Mouse (Mus musculus) hindbrain, postnatal 0 days (tissue): Measurements from ENCODE around the gene Sik1. TPM values are rescaled to one million over a fixed set of nuclear protein-coding genes. Genes with fewer than 3 reads are reported as not detected.

ENCODE experiments used
- ATAC-seq: fragments of 200-750 bp; cut with Nextera tagmentation; 2 replicates; pipeline ENCODE4 v1.8.0; 2017; ENCODE audit warnings: mild to moderate bottlenecking, moderate TSS enrichment, moderate library complexity
- DNase-seq: peaks from one replicate; pipeline ENCODE4 v3.0.0-alpha.2; 2015; ENCODE audit warnings: low spot score
- H3K27ac ChIP-seq: fragments of 300-500 bp; sonication (generic); 2 replicates; pipeline ENCODE4 v1.5.1; 2014; ENCODE audit warnings: mild to moderate bottlenecking
- H3K27me3 ChIP-seq: fragments of 300-500 bp; sonication (generic); 2 replicates; pipeline ENCODE4 v1.6.1; 2014; ENCODE audit warnings: low read length, mixed read lengths; ENCODE audit not compliant: insufficient read depth
- H3K36me3 ChIP-seq: fragments of 300-500 bp; sonication (generic); 2 replicates; pipeline ENCODE4 v1.6.1; 2014; ENCODE audit warnings: low read length, mixed read lengths; ENCODE audit not compliant: insufficient read depth
- H3K4me1 ChIP-seq: fragments of 300-500 bp; sonication (generic); 2 replicates; pipeline ENCODE4 v1.6.1; 2014; ENCODE audit warnings: antibody characterized with exemption, low read length, mixed read lengths; ENCODE audit not compliant: insufficient read depth
- H3K4me2 ChIP-seq: fragments of 300-500 bp; sonication (generic); 2 replicates; pipeline ENCODE4 v1.6.1; 2014; ENCODE audit warnings: low read depth, mild to moderate bottlenecking, low read length, moderate library complexity, mixed read lengths
- H3K4me3 ChIP-seq: fragments of 300-500 bp; sonication (generic); 2 replicates; pipeline ENCODE4 v1.5.1; 2014; ENCODE audit warnings: low read length
- H3K9ac ChIP-seq: fragments of 300-500 bp; sonication (generic); replicated peaks from 2 replicates; pipeline ENCODE4 v1.6.1; 2014; ENCODE audit warnings: mild to moderate bottlenecking, low read length, moderate library complexity, mixed read lengths
- H3K9me3 ChIP-seq: fragments of 300-500 bp; sonication (generic); 2 replicates; pipeline ENCODE4 v1.6.1; 2016; ENCODE audit warnings: low read length, mixed read lengths
- CTCF ChIP-seq: IDR thresholded peaks from 2 replicates; pipeline ENCODE4 v1.5.1; 2016; ENCODE audit warnings: antibody characterized with exemption, control low read depth, low read depth
- WGBS: fragments of 180-500 bp; shearing (Covaris S2); extraction: QIAGEN DNeasy Blood & Tissue Kit; methylation state at CpG from one replicate; pipeline ENCODE4 v1.1.7; 2014; 5-methylcytosine and 5-hydroxymethylcytosine counted together
- polyA plus RNA-seq: library from polyadenylated mRNA; unstranded; fragments of >200 nt; fragmentation: Nextera tagmentation; extraction: Ambion mirVana; gene quantifications from 2 replicates; pipeline ENCODE4 v1.2.1, GENCODE M21; 2015
- total RNA-seq: library from RNA; depleted of rRNA; stranded (reverse); fragments of >200 nt; gene quantifications from 2 replicates; pipeline ENCODE4 v1.2.3, GENCODE M21; 2014

Sik1 gene
- total and polyA plus RNA-seq, 2 experiments from 2014 or later: 18.1 to 39.6 TPM

DNA sequence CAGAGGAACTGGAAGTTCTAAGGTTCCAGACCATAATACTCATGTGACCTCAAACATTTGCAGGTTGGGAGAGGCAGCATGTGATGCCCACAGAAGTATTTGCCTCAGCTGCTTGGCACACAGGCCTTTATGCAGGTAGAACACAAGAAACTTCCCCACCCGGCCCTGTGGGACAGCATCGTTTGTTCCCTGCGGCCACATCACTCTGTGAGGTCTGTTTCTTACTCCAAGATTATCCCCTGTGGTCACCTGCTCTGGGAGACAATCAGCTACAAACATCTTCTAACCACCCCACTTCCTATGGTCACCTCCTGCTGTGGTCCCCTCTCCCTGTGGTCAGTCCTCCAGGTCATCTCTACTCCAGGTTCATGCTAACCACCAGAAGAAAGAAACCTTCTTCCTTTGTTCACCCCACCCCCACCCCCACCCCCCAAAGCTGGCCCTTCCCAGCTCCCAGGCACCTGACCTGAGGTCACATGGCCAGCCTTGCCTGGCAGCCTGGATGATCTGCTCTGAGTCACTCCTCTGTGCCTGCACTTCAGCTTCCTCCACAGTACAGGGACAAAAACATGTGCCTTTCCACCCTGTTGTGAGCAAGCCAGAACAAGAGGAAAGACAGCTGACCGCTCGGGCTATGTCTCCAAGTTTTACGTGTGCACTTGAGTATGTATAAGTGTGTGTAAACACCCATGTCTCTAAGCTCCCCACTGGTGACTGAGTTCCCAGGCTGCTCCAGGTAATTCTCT lies 21.1 kb downstream of the Sik1 start:
- Histone ChIP-seq H3K27ac (no peak overlapping the region), H3K4me2 (no peak overlapping the region), H3K9ac (no peak overlapping the region), H3K4me1 (no peaks in the 10 kb centered on the region), H3K27me3 (no peaks in the 10 kb centered on the region), H3K36me3 (no peaks in the 10 kb centered on the region), H3K9me3 (no peaks in the 10 kb centered on the region), H3K4me3 (no peak overlapping the region)
- no peak for TF ChIP-seq CTCF
- ATAC-seq (no peak), DNase-seq (no peak)
- 86% methylated on average over 6 of the region's 6 CpGs for WGBS

DNA sequence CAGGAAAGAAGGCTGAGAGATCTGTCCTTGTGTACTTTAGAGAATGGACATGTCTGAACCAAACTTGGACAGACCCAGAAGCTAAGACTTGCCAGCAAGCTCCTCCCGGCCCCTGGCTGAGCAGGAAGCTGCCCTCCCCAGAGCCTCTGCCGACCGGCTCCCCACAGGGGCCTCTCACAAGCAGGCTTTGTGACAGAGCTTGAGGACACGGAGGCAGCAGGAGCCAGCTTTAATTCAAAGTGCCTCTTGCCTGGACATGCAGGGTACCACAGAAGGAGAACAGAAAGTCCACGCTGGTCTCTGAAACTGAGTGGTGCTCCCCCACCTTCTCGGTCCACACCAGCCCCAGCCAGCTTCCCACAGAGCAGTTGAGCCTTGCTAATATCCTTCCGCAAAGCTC lies 21.9 kb downstream of the Sik1 start:
- ATAC-seq: peak; percentile 31; the same call in 1 of the 2 replicates
- TF ChIP-seq CTCF: no peak
- no peak overlapping the region for H3K4me2 ChIP-seq
- no peaks in the 10 kb centered on the region for H3K4me1 ChIP-seq
- no peak for DNase-seq
- H3K9me3 ChIP-seq: no peaks in the 10 kb centered on the region
- peak overlapping the region; percentile 32; the same call in 1 of the 2 replicates for H3K27ac ChIP-seq
- WGBS: 31% methylated on average over 7 of the region's 7 CpGs
- H3K27me3 ChIP-seq: no peaks in the 10 kb centered on the region
- H3K36me3 ChIP-seq: no peaks in the 10 kb centered on the region
- H3K4me3 ChIP-seq: no peak overlapping the region
- no peak overlapping the region for H3K9ac ChIP-seq

DNA sequence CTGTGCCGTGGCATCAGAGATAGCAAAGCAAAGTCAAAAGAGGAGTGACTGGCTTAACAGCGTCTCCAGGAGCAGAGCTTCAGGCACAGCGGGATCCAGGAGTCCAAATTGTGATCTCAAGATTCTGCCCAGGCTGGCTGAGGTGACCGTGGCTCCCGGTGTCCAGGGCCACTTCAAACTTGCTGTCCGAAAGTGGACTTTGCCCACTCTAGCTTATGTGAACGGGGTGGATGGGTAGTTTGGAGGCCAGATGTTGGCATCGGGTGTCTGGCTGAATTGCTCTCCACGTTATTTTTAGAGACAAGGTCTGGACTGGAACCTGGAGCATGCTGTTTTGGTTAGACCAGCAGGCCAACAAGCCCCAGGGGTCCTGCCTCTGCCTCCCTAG lies 23.0 kb downstream of the Sik1 start:
- WGBS: 94% methylated on average over 9 of the region's 9 CpGs

DNA sequence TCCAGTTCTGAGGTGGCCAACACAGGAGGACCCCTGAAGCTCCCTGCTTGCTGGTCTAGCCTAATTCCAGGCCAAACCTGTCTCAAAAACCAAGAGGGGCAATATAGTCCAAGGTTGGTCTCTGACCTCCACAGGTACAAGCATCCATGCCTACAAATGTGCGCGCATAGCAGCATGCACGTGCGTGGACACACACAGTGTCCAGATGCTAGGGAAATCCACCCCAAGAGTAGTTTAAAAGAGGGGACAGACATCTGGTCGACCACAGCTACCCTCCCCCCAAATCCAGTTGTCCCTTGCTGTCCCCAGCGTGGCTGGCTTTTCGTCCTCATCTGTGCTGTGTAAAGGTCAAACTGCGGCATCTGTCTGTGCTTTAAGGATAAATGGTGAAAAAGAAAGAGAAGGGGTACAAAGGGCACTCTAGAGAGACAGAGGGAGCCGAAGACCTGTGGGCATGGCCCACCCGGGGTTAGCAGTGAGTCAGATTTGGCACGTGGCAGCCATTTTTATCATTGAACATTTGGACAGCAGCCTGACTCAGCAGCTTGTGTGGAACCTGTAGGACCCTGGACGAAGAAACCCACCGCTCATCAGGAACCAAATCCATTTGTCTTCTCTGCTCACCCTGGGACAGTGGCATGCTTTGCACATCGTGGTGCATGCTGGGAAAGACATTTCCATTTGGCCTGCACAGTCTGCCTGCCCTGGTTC lies 23.6 kb downstream of the Sik1 start:
- Histone ChIP-seq H3K9me3 (no peaks in the 10 kb centered on the region), H3K4me1 (peaks cover 5% of the 10 kb centered on the region), H3K9ac (no peak overlapping the region), H3K4me3 (no peak overlapping the region), H3K36me3 (no peaks in the 10 kb centered on the region), H3K4me2 (no peak overlapping the region), H3K27me3 (no peaks in the 10 kb centered on the region), H3K27ac (no peak overlapping the region)
- 85% methylated on average over 14 of the region's 14 CpGs for WGBS
- TF ChIP-seq CTCF: no peak
- ATAC-seq (no peak), DNase-seq (no peak)

More for the DNA sequence above, 23.0 kb downstream of the Sik1 start:
- Histone ChIP-seq H3K4me1 (peaks cover under 1% of the 10 kb centered on the region; the same call in 1 of the 2 replicates), H3K9me3 (no peaks in the 10 kb centered on the region), H3K9ac (no peak overlapping the region), H3K4me2 (no peak overlapping the region), H3K4me3 (no peak overlapping the region), H3K36me3 (no peaks in the 10 kb centered on the region), H3K27ac (no peak overlapping the region), H3K27me3 (no peaks in the 10 kb centered on the region)
- DNase-seq (no peak), ATAC-seq (no peak)
- TF ChIP-seq CTCF: no peak

DNA sequence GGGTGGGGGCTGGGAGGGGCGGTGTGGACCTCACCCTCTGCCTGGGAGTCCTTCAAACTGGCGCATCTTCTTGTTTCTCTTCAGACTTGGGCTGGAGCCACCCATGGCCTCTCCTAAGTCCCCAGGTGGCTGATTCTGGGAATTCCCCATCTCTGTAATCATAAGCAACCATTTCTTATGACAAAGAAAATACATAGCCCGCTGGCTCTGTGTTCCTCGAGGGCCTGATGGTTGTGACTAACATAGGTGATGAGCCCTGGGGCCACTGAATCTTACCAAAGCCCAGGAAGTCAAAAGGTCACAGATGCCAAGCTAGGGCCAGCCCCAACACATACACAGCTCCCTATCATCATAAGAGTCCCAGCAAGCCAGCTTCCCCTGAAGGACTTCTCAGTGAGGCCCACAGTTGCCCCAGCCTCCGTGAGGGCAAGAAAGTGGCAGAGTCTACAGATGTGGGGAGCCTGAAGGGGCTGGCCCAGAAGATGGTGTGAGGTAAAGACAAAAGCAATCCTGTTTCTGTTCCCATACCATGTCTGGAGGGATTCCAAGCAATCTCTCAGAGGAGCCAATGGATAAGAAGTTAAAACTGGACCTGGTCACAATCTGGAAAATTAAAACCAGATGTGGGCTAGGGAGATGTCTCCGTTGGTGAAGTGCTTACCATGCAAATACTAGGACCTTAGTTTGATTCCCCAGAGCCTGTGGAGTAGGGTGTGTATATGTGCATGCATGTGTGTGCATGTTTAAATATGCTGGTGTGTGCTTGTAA lies 24.3 kb downstream of the Sik1 start:
- Histone ChIP-seq H3K4me3 (no peak overlapping the region), H3K27me3 (no peaks in the 10 kb centered on the region), H3K4me2 (no peak overlapping the region), H3K27ac (no peak overlapping the region), H3K9me3 (no peaks in the 10 kb centered on the region), H3K36me3 (no peaks in the 10 kb centered on the region), H3K9ac (no peak overlapping the region), H3K4me1 (peaks cover 5% of the 10 kb centered on the region)
- whole genome bisulfite sequencing: 79% methylated on average over 6 of the region's 6 CpGs
- no peak for TF ChIP-seq CTCF
- DNase-seq: no peak
- no peak for ATAC-seq

DNA sequence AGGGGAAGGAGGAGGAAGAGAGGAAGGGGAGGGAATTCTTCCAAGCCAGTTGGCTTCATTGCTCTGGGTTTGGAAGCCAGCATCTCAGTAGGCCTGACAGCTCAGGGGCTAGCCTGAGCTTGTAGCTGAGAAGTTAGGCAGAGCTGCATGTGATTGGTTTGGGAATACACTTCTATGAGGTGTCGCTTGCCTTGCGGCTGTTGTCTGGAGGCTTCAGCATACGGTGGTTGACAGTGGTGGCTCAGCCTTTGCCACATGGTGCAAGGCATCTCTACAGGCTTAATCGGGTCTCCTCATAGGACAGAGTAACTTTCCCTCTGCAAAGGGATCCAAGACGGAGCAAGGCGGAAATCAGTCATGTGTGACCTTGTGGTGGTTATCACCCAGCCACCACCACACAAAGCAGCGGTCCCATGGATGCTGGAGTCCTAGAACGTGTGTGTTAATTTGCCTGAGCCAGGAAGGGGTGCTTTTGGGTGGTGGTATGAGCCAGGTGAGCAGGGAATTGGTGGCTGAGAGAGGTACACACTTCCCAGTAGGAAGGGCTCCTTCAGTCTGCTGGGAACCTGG lies 25.0 kb downstream of the Sik1 start:
- Histone ChIP-seq H3K4me1 (peaks cover 5% of the 10 kb centered on the region), H3K27me3 (no peaks in the 10 kb centered on the region), H3K4me2 (no peak overlapping the region), H3K27ac (no peak overlapping the region), H3K36me3 (no peaks in the 10 kb centered on the region), H3K4me3 (no peak overlapping the region), H3K9me3 (no peaks in the 10 kb centered on the region), H3K9ac (no peak overlapping the region)
- ATAC-seq: no peak
- no peak for TF ChIP-seq CTCF
- no peak for DNase-seq
- 94% methylated on average over 8 of the region's 8 CpGs for WGBS
